ENCODE assay signal across 12 mouse cellular contexts in the genomic region with DNA sequence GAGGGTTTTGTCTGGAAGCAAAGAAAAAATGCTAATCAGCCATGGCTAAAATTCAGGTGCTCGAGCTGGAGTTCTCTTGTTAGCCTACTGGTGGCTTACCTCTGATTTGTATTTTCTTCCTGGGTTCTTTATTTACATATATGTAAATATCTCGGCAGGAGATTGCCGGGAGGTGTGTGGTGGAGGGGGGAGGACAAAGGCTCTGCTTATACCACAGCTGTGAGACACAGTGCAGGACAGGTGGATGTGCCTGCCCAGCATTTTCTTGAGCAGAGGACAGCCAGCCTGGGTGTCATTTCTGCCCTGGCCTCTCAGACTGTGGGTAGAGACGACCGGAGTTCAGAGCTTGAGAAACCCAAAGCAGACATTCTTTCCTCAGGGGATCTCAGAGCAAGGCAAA. TPM values are rescaled to one million over a fixed set of nuclear protein-coding genes. Genes with fewer than 3 reads are reported as not detected.
A peak's percentile ranks its signal among the peaks of the same experiment; 100 is the strongest.
DNase-seq lines count a peak whose midpoint lies in the region; ATAC-seq and TF ChIP-seq lines count a peak whose summit lies in the region.
"Had no signal": no experiment of that assay in that cellular context is flagged by ENCODE, and none has a peak within 500 bp of the region (broad histone marks: within the 10 kb centered on the region; RNA-seq: fewer than 3 reads in every experiment).

No protein-coding gene starts in this region.

- no peak overlapping the region; the same call in 1 of the 2 replicates for H3K9ac ChIP-seq in forebrain, embryonic 11.5 days (ENCODE audit: low read length)
- H3K9ac ChIP-seq in liver, postnatal 0 days (replicated peaks): no peak overlapping the region
- H3K9ac ChIP-seq in liver, embryonic 12.5 days: no peak overlapping the region
- H3K9ac ChIP-seq in embryonic facial prominence, embryonic 15.5 days: no peak overlapping the region
- H3K9ac ChIP-seq in midbrain, embryonic 16.5 days (ENCODE audit: low read depth, low read length): no peak overlapping the region
- H3K9ac ChIP-seq: liver, embryonic 14.5 days had no signal

- no peak for TF ChIP-seq EP300 in liver, postnatal 0 days (IDR thresholded peaks at IDR 0.05; ENCODE audit: low read depth)

- H3K36me3 ChIP-seq in forebrain, embryonic 11.5 days (ENCODE audit: control insufficient read depth, insufficient read depth, low read length): no peaks in the 10 kb centered on the region
- no peaks in the 10 kb centered on the region for H3K36me3 ChIP-seq in forebrain, embryonic 10.5 days (replicated peaks)
- H3K36me3 ChIP-seq in liver, postnatal 0 days (replicated peaks; ENCODE audit: insufficient read depth, low read length): no peaks in the 10 kb centered on the region
- no peaks in the 10 kb centered on the region for H3K36me3 ChIP-seq in liver, embryonic 12.5 days
- no peaks in the 10 kb centered on the region for H3K36me3 ChIP-seq in embryonic facial prominence, embryonic 15.5 days
- no peaks in the 10 kb centered on the region for H3K36me3 ChIP-seq in midbrain, embryonic 16.5 days (ENCODE audit: control insufficient read depth, insufficient read depth, low read length)

- H3K4me3 ChIP-seq in forebrain, embryonic 11.5 days (ENCODE audit: low read depth, low read length): no peak overlapping the region
- no peak overlapping the region for H3K4me3 ChIP-seq in forebrain, embryonic 10.5 days
- H3K4me3 ChIP-seq in liver, postnatal 0 days (ENCODE audit: low read depth, low read length): no peak overlapping the region
- no peak overlapping the region for H3K4me3 ChIP-seq in liver, embryonic 12.5 days
- H3K4me3 ChIP-seq in embryonic facial prominence, embryonic 15.5 days (replicated peaks): no peak overlapping the region
- no peak overlapping the region for H3K4me3 ChIP-seq in midbrain, embryonic 16.5 days (ENCODE audit: low read depth, low read length)

- H3K9me3 ChIP-seq in forebrain, embryonic 11.5 days (ENCODE audit: control insufficient read depth, low read length): no peaks in the 10 kb centered on the region
- no peaks in the 10 kb centered on the region for H3K9me3 ChIP-seq in forebrain, embryonic 10.5 days
- no peaks in the 10 kb centered on the region for H3K9me3 ChIP-seq in liver, postnatal 0 days (ENCODE audit: low read length)
- H3K9me3 ChIP-seq in liver, embryonic 12.5 days (replicated peaks): no peaks in the 10 kb centered on the region
- H3K9me3 ChIP-seq in embryonic facial prominence, embryonic 15.5 days (replicated peaks): no peaks in the 10 kb centered on the region
- no peaks in the 10 kb centered on the region for H3K9me3 ChIP-seq in midbrain, embryonic 16.5 days (replicated peaks; ENCODE audit: control insufficient read depth, low read length, poor library complexity, severe bottlenecking)

- ATAC-seq in forebrain, embryonic 11.5 days (replicated peaks; ENCODE audit: low FRiP score): 0 out of 2 replicates have a peak, but pooled peaks have one; percentile 42
- no peak for ATAC-seq in liver, postnatal 0 days
- no peak for ATAC-seq in liver, embryonic 12.5 days
- ATAC-seq in embryonic facial prominence, embryonic 15.5 days (ENCODE audit: insufficient number of reproducible peaks, low FRiP score, low TSS enrichment, low read depth): no peak
- 0 out of 2 replicates have a peak, but pooled peaks have one; percentile 37 for ATAC-seq in midbrain, embryonic 16.5 days
- ATAC-seq: activated CD4-positive, CD25-positive, alpha-beta regulatory T cell, adult 4 months had no signal

- H3K27me3 ChIP-seq in forebrain, embryonic 11.5 days (ENCODE audit: control insufficient read depth, insufficient read depth, low read length): no peaks in the 10 kb centered on the region
- peaks cover 22% of the 10 kb centered on the region for H3K27me3 ChIP-seq in forebrain, embryonic 10.5 days (ENCODE audit: poor library complexity, severe bottlenecking)
- no peaks in the 10 kb centered on the region for H3K27me3 ChIP-seq in liver, postnatal 0 days (ENCODE audit: insufficient read depth, low read length)
- no peaks in the 10 kb centered on the region for H3K27me3 ChIP-seq in liver, embryonic 12.5 days (replicated peaks)
- no peaks in the 10 kb centered on the region for H3K27me3 ChIP-seq in embryonic facial prominence, embryonic 15.5 days
- H3K27me3 ChIP-seq in midbrain, embryonic 16.5 days (ENCODE audit: control insufficient read depth, insufficient read depth, low read depth, low read length): no peaks in the 10 kb centered on the region

- no peak for TF ChIP-seq CTCF in liver, postnatal 0 days (IDR thresholded peaks at IDR 0.05; ENCODE audit: low read depth)

- H3K4me1 ChIP-seq in forebrain, embryonic 11.5 days (replicated peaks; ENCODE audit: control insufficient read depth, insufficient read depth, low read length): peaks cover 16% of the 10 kb centered on the region
- H3K4me1 ChIP-seq in forebrain, embryonic 10.5 days: peaks cover 56% of the 10 kb centered on the region
- peaks cover 46% of the 10 kb centered on the region for H3K4me1 ChIP-seq in liver, postnatal 0 days (ENCODE audit: insufficient read depth)
- peaks cover 62% of the 10 kb centered on the region for H3K4me1 ChIP-seq in liver, embryonic 12.5 days
- H3K4me1 ChIP-seq in embryonic facial prominence, embryonic 15.5 days: peaks cover 65% of the 10 kb centered on the region
- H3K4me1 ChIP-seq in midbrain, embryonic 16.5 days (ENCODE audit: control insufficient read depth, insufficient read depth, low read length): peaks cover 20% of the 10 kb centered on the region

- H3K27ac ChIP-seq in forebrain, embryonic 11.5 days (ENCODE audit: low read depth, low read length): 0 out of 2 replicates have a peak overlapping the region, but pooled peaks have one; percentile 18
- no peak overlapping the region; the same call in 1 of the 2 replicates for H3K27ac ChIP-seq in forebrain, embryonic 10.5 days
- H3K27ac ChIP-seq in liver, postnatal 0 days (ENCODE audit: low read depth): peak overlapping the region; percentile 29; the same call in 1 of the 2 replicates
- no peak overlapping the region for H3K27ac ChIP-seq in liver, embryonic 12.5 days
- H3K27ac ChIP-seq in embryonic facial prominence, embryonic 15.5 days (replicated peaks): peak overlapping the region; percentile 56
- H3K27ac ChIP-seq in midbrain, embryonic 16.5 days (ENCODE audit: low read length): no peak overlapping the region
- H3K27ac ChIP-seq: liver, embryonic 14.5 days had no signal

- DNase-seq in forebrain, embryonic 11.5 days (ENCODE audit: low spot score): no peak
- no peak for DNase-seq in forebrain, embryonic 10.5 days (ENCODE audit: extremely low spot score, low spot score)
- no peak for DNase-seq in liver, postnatal 0 days
- DNase-seq in cerebellum, adult 9-11 months: no peak
- no peak for DNase-seq in cerebellum, postnatal 36 days
- DNase-seq: cerebellum, adult 9-10 months; spleen, adult 18-20 months had no signal

- 23% methylated on average over 5 of the region's 5 CpGs for WGBS in forebrain, embryonic 11.5 days
- 27% methylated on average over 5 of the region's 5 CpGs for WGBS in forebrain, embryonic 10.5 days
- 66% methylated on average over 5 of the region's 5 CpGs for WGBS in liver, postnatal 0 days (ENCODE audit: insufficient replicate concordance)
- 52% methylated on average over 5 of the region's 5 CpGs for WGBS in liver, embryonic 12.5 days (ENCODE audit: insufficient replicate concordance)
- 22% methylated on average over 5 of the region's 5 CpGs for WGBS in embryonic facial prominence, embryonic 15.5 days
- WGBS in midbrain, embryonic 16.5 days: 18% methylated on average over 5 of the region's 5 CpGs

- no peak overlapping the region for H3K4me2 ChIP-seq in forebrain, embryonic 11.5 days (ENCODE audit: low read depth, low read length, severe bottlenecking)
- no peak overlapping the region for H3K4me2 ChIP-seq in liver, postnatal 0 days (ENCODE audit: low read depth, low read length)
- H3K4me2 ChIP-seq in liver, embryonic 12.5 days: no peak overlapping the region
- H3K4me2 ChIP-seq in embryonic facial prominence, embryonic 15.5 days (replicated peaks): no peak overlapping the region
- H3K4me2 ChIP-seq in midbrain, embryonic 16.5 days (ENCODE audit: low read length): no peak overlapping the region

RNA-seq across cellular contexts. Expression of gene Irf2bp2, which starts 7.5 kb away (rescaled TPM):
- polyA plus RNA-seq in forebrain, embryonic 11.5 days (2014; fragmentation: Nextera tagmentation; extraction: Ambion mirVana): 4.5 and 4.6 TPM in 2 replicates
- 3.0 and 3.4 TPM in 2 replicates for polyA plus RNA-seq in forebrain, embryonic 10.5 days (2016; fragmentation: Nextera tagmentation; extraction: Ambion mirVana)
- 5.0 and 6.2 TPM in 2 replicates for polyA plus RNA-seq in liver, postnatal 0 days (2015; fragmentation: Nextera tagmentation; extraction: Ambion mirVana)
- 5.5 and 5.6 TPM in 2 replicates for polyA plus RNA-seq in liver, embryonic 12.5 days (2016; fragmentation: Nextera tagmentation; extraction: Ambion mirVana)
- polyA plus RNA-seq in embryonic facial prominence, embryonic 15.5 days (2015; fragmentation: Nextera tagmentation; extraction: Ambion mirVana): 12.5 and 14.7 TPM in 2 replicates
- 9.6 and 9.9 TPM in 2 replicates for polyA plus RNA-seq in midbrain, embryonic 16.5 days (2015; fragmentation: Nextera tagmentation; extraction: Ambion mirVana)

Comparison
In these comparisons a context has a peak if more than half of its experiments do, and no peak if none do; other contexts are left out.
1. H3K27ac ChIP-seq: peak in forebrain, embryonic 11.5 days (single experiment), liver, postnatal 0 days (single experiment) and embryonic facial prominence, embryonic 15.5 days (single experiment); none in forebrain, embryonic 10.5 days (single experiment), liver, embryonic 12.5 days (single experiment) and midbrain, embryonic 16.5 days (single experiment).
2. ATAC-seq: peak in forebrain, embryonic 11.5 days (single experiment) and midbrain, embryonic 16.5 days (single experiment); none in liver, postnatal 0 days (single experiment), liver, embryonic 12.5 days (single experiment) and embryonic facial prominence, embryonic 15.5 days (single experiment).